Mouse (Mus musculus) forebrain, embryonic 10.5 days (tissue): ENCODE data around the gene Dnttip1. TPM values are rescaled to one million over a fixed set of nuclear protein-coding genes. Genes with fewer than 3 reads are reported as not detected.
"Not testable (repeated sequence)": the region's sequence is repeated elsewhere in the genome, so short reads cannot be mapped to it uniquely, and the experiment has no call there.

Source experiments
- DNase-seq: peaks from one replicate; pipeline ENCODE4 v3.0.0-alpha.2; 2017; ENCODE audit warnings: low spot score; ENCODE audit errors: extremely low spot score
- H3K27ac ChIP-seq: fragments of 300-500 bp; sonication (generic); 2 replicates; pipeline ENCODE4 v1.5.1; 2016; ENCODE audit warnings: mild to moderate bottlenecking
- H3K27me3 ChIP-seq: fragments of 300-500 bp; sonication (generic); 2 replicates; pipeline ENCODE4 v1.6.1; 2016; ENCODE audit warnings: mild to moderate bottlenecking; ENCODE audit not compliant: poor library complexity, severe bottlenecking
- H3K36me3 ChIP-seq: fragments of 300-500 bp; sonication (generic); replicated peaks from 2 replicates; pipeline ENCODE4 v1.6.1; 2016; ENCODE audit warnings: mild to moderate bottlenecking, moderate library complexity
- H3K4me1 ChIP-seq: fragments of 300-500 bp; sonication (generic); 2 replicates; pipeline ENCODE4 v1.6.1; 2016
- H3K4me3 ChIP-seq: fragments of 300-500 bp; sonication (generic); 2 replicates; pipeline ENCODE4 v1.5.1; 2016; ENCODE audit warnings: mild to moderate bottlenecking, moderate library complexity
- H3K9me3 ChIP-seq: fragments of 300-500 bp; sonication (generic); 2 replicates; pipeline ENCODE4 v1.6.1; 2016; ENCODE audit warnings: mild to moderate bottlenecking, moderate library complexity
- WGBS: fragments of 180-500 bp; shearing (Covaris S2); methylation state at CpG from one replicate; pipeline ENCODE4 v1.1.7; 2016; 5-methylcytosine and 5-hydroxymethylcytosine counted together
- polyA plus RNA-seq: library from polyadenylated mRNA; unstranded; fragments of >200 nt; fragmentation: Nextera tagmentation; extraction: Ambion mirVana; gene quantifications from 2 replicates; pipeline ENCODE4 v1.2.1, GENCODE M21; 2016

The Dnttip1 gene
- 80.6 and 81.1 TPM in 2 replicates for polyA plus RNA-seq

DNA sequence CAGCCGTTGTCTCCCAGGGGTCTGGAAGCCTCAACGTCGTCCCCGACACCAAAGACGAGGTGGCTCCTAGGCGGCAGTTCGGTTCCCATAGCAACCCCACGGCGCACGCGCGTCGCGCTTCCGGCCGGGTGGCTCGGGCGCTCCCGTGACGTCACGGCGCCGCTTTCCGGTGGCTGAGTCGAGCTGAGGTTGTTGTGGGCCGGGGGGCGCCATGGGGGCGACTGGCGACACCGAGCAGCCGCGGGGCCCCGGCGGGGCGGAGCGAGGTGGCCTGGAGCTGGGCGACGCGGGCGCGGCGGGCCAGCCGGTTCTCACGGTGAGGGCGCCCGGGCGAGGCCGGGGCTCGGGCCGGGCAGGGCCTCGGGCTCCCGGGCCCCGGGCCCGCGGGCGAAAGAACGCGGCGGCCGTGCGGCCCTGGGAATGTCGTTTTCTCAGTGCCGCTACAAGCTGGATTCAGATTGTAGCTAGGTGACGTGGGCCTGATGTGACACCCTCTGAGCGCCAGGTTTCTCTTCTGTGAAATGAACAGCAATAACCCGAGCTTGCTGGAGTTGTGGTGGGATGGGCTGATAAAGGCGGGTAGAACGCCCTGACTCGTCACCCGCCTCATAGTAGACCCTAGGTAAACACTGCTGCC, at the start of gene Dnttip1, which contains the start of gene Wfdc3:
Gene Dnttip1 (plus strand): TSS at position 141 of the 637 bp plus-strand sequence.
Gene Wfdc3 (minus strand): TSS at position 89 of the 637 bp plus-strand sequence.
- Histone ChIP-seq H3K27ac (peak within 1 kb of the TSS; percentile 95), H3K36me3 (peaks cover 38% of the 10 kb centered on the region), H3K9me3 (no peaks in the 10 kb centered on the region), H3K27me3 (no peaks in the 10 kb centered on the region), H3K4me3 (peak within 1 kb of the TSS; percentile 93), H3K4me1 (peaks cover 25% of the 10 kb centered on the region)
- peak; percentile 95 for DNase-seq
- WGBS, result under 1% methylated on average over 70 of the region's 70 CpGs

DNA sequence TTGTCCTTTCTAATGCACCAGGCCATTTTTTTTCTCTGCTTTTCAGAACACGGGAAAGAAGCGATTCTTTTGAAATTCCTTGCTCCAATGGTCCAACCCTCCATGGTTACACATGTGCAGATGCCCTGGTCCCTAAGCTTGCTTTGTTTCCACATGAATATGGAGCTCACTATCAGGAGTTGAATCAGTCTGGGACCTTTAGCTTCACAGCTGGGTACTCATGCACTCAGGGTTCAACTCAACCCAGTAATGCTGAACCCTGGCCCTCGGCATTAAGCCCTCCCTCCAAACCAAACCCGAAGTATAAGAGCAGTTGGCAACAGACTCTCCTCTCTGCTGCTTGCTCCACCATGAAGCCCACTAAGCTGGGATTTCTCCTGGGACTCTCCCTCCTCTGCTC, 47.6 kb upstream of the Dnttip1 start, which contains the start of gene Spint4:
Gene Spint4 (plus strand): TSS at position 301 of the 400 bp plus-strand sequence.
- no peak within 1 kb of the TSS for H3K4me3 ChIP-seq
- 89% methylated on average over 4 of the region's 4 CpGs for WGBS
- no peak for DNase-seq
- H3K4me1 ChIP-seq, result no peaks in the 10 kb centered on the region
- no peaks in the 10 kb centered on the region for H3K27me3 ChIP-seq
- no peak within 1 kb of the TSS for H3K27ac ChIP-seq
- H3K9me3 ChIP-seq, result no peaks in the 10 kb centered on the region
- H3K36me3 ChIP-seq, result no peaks in the 10 kb centered on the region

DNA sequence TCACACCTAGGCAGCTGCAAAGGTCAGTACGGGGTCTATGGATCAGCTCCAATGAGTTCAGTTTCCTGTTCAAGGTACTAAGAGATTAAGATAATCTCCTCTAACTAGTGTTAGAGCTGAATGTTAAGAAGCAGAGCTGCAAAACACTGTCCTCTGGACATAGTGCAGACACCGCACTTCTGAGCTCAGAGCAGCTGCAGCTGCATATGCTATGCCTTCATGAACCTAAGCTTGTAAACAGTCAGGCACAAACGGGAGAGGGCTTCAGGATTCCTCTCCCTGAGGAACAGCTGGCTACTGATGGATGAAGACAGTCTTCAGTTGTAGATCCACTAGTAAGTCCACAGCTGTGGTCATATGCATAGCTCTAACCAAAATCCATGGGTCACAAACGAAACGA, 44.8 kb upstream of the Dnttip1 start:
- Histone ChIP-seq H3K36me3 (no peaks in the 10 kb centered on the region), H3K27ac (no peak overlapping the region), H3K9me3 (no peaks in the 10 kb centered on the region), H3K4me1 (no peaks in the 10 kb centered on the region), H3K27me3 (no peaks in the 10 kb centered on the region), H3K4me3 (no peak overlapping the region)
- WGBS, result 83% methylated on average over 5 of the region's 5 CpGs
- no peak for DNase-seq

DNA sequence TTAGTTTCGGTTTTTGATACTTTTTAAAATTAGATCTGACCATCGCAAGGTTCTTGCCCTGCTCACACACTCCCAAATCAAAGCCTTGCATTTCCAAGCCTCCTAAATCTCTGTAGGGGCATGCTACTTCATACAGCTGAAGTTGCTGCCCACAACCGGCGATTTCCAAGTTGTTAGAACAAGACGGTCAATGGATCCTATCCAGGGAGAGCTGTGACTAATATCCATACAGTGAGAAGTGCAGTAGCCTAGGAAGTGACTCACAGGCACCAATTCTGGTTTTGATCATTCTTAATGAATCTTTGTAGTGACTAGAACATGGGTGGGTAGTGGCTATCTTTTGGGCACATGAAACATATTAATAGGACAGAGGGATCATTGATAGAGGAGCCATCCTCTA, 44.0 kb upstream of the Dnttip1 start:
- WGBS, result 93% methylated on average over 5 of the region's 5 CpGs
- no peaks in the 10 kb centered on the region for H3K4me1 ChIP-seq
- no peak for DNase-seq
- no peaks in the 10 kb centered on the region for H3K36me3 ChIP-seq
- H3K9me3 ChIP-seq, result no peaks in the 10 kb centered on the region
- H3K4me3 ChIP-seq, result no peak overlapping the region
- H3K27me3 ChIP-seq, result no peaks in the 10 kb centered on the region
- H3K27ac ChIP-seq, result no peak overlapping the region

DNA sequence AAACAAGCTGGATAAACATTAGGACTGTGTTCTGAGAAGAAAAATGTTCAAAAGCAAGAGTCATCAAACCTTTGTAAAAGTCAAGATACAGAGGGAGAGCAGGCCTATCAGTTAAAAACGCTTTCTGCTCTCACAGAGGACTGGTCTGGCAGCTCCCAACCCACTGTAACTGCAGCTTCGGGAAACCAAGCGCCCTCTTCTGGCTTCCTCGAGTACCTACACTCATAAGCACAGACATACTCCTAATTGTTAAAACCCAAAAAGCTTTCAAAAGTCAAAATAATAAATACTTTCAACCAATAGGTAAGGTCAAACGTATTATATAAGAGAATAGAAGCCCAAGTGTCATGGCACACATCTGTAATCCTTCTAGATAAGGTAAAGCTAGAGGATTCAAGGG, 41.5 kb upstream of the Dnttip1 start:
- Histone ChIP-seq H3K9me3 (no peaks in the 10 kb centered on the region), H3K4me1 (no peaks in the 10 kb centered on the region), H3K4me3 (no peak overlapping the region), H3K27ac (no peak overlapping the region), H3K27me3 (no peaks in the 10 kb centered on the region), H3K36me3 (no peaks in the 10 kb centered on the region)
- no peak for DNase-seq
- WGBS, result 76% methylated on average over 5 of the region's 5 CpGs

DNA sequence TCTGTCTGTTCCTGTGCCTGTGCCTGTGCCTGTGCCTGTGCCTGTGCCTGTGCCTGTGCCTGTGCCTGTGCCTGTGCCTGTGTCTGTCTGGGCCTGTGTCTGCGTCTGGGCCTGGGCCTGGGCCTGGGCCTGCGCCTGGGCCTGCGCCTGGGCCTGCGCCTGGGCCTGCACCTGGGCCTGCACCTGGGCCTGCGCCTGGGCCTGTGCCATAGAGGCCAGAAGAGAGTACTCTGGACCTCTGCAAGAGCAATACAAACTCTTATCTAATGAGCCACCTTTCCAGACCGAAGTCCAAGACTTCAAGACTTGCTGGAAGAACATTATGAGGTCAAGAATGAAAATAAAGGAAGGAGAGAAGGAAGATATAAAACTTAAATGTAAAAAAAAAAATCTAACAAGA, 40.5 kb upstream of the Dnttip1 start:
- no peak for DNase-seq
- Histone ChIP-seq H3K27me3 (no peaks in the 10 kb centered on the region), H3K9me3 (no peaks in the 10 kb centered on the region), H3K27ac (no peak overlapping the region), H3K36me3 (no peaks in the 10 kb centered on the region), H3K4me3 (no peak overlapping the region), H3K4me1 (no peaks in the 10 kb centered on the region)
- WGBS, result 91% methylated on average over 6 of the region's 6 CpGs

DNA sequence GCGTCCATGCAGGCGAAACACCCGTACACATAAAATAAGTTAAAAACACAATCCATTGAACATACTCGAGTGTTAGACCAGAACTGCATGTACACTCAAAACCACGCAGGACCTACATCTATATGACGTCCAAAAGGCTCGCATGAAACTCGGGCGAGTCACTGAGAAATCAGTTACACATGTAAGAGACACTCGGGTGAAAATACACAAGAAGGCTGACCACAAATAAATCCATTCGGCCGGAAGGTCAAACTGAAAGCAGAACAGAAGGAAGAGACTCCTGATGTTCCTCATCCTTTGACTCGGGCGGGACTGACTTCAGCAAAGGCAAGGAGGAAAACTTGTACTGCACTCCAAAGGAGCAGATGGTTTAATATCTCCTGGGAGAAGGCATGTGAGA, 39.8 kb upstream of the Dnttip1 start:
- no peak overlapping the region for H3K27ac ChIP-seq
- no peaks in the 10 kb centered on the region for H3K36me3 ChIP-seq
- no peaks in the 10 kb centered on the region for H3K4me1 ChIP-seq
- 92% methylated on average over 14 of the region's 14 CpGs for WGBS
- no peak overlapping the region for H3K4me3 ChIP-seq
- DNase-seq, result no peak
- H3K27me3 ChIP-seq, result no peaks in the 10 kb centered on the region
- no peaks in the 10 kb centered on the region for H3K9me3 ChIP-seq

DNA sequence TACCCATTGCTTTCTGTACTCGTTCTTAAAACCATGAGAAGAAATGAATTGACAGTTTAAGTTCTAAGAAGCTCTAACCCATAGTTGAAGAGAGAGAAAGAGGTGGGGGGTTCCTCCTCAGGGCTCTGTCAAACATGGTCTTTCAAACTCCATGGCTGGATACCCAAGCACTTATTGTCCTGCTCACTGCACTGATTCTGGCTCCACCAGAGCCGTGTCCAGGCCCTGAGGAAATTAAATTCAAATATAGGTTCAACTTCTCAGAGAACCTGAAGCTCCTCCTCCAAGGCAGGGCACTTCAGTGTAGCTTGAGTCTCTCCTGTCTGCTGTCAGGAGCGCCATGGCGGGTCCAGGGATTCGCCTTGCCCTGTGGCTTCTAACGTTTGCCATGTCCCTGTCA, 30.8 kb upstream of the Dnttip1 start, which contains the start of gene Spint5:
Gene Spint5 (plus strand): TSS at position 301 of the 400 bp plus-strand sequence.
- Histone ChIP-seq H3K36me3 (no peaks in the 10 kb centered on the region), H3K4me1 (no peaks in the 10 kb centered on the region), H3K27me3 (no peaks in the 10 kb centered on the region), H3K4me3 (no peak within 1 kb of the TSS), H3K9me3 (no peaks in the 10 kb centered on the region), H3K27ac (no peak within 1 kb of the TSS)
- no peak for DNase-seq
- 77% methylated on average over 6 of the region's 6 CpGs for WGBS

DNA sequence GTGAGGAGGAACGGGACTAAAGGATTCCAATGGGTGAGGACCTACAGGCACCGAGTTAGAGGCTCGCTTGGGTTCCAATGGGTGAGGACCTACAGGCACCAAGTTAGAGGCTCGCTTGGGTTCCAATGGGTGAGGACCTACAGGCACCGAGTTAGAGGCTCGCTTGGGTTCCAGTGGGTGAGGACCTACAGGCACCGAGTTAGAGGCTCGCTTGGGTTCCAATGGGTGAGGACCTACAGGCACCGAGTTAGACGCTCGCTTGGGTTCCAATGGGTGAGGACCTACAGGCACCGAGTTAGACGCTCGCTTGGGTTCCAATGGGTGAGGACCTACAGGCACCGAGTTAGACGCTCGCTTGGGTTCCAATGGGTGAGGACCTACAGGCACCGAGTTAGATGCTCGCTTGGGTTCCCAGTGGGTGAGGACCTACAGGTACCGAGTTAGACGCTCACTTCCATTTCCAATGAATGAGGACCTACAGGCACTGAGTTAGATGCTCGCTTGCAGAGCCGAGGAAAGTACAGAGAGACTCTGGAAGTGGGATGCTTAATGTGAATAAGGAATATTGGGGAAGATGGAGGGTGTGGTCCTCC, 29.5 kb upstream of the Dnttip1 start:
- H3K27ac ChIP-seq, H3K27me3 ChIP-seq, H3K36me3 ChIP-seq, H3K4me1 ChIP-seq, H3K4me3 ChIP-seq, DNase-seq, H3K9me3 ChIP-seq: not testable (repeated sequence)
- WGBS, result 92% methylated on average over 23 of the region's 23 CpGs

DNA sequence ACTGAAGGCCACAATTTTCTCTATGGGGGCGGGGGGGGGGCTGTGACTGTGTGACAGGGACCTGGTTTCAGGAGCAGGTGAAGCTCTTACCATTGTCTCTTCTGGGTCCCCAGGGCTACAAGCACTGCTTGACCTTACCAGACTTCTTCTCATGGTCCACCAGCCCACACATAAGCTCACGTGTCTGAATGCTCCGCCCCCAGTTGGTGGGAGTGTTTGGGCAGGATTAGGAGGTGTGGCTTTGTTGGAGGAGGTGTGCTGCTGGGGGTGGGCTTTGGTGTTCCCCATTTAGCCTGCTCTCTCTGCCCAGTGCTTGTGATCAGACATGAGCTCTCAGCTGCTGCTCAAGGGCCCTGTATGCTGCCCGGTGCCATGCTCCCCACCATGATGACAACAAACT, 22.5 kb upstream of the Dnttip1 start:
- Histone ChIP-seq H3K27ac (no peak overlapping the region), H3K4me1 (no peaks in the 10 kb centered on the region), H3K27me3 (no peaks in the 10 kb centered on the region), H3K9me3 (no peaks in the 10 kb centered on the region), H3K36me3 (no peaks in the 10 kb centered on the region), H3K4me3 (no peak overlapping the region)
- WGBS, result 70% methylated on average over 4 of the region's 4 CpGs
- DNase-seq, result no peak

DNA sequence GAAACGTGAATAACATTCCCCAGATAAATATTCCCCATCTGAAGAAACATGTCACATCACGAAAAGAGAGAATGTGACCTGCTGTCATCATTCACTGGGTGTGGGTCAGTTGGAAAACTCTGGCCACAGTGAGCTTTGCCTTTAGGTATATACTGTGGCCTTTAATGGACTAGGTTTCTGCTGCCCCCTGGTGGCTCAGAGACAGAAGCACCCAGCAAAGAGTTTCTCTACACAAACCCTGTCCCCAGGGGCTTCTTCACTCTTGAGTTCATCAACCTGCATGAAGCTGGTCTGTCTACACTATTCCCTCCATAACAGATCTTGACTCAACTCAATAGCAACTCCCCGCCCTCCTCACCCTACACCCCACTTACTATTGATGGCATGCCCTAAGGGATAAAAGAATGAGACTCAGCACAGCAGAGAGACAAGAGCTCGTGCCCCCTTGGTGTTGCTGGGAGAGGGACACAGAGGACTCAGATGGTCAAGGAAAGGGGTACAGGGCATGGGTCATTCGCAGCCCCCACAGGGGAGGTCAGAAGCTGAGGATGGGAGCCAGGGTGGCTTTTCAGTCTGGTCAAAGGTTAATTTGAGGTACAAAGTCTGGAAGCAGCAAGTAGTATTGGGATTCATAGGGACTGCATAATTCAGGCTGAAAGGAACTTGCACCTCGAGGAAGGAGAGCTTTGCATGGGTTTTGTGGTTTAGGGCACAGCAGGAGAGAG, 19.7 kb upstream of the Dnttip1 start:
- H3K36me3 ChIP-seq, result no peaks in the 10 kb centered on the region
- DNase-seq, result peak; percentile 56
- H3K4me3 ChIP-seq, result no peak overlapping the region
- H3K27me3 ChIP-seq, result no peaks in the 10 kb centered on the region
- WGBS, result 27% methylated on average over 6 of the region's 6 CpGs
- no peaks in the 10 kb centered on the region for H3K9me3 ChIP-seq
- H3K27ac ChIP-seq, result no peak overlapping the region
- H3K4me1 ChIP-seq, result no peaks in the 10 kb centered on the region

DNA sequence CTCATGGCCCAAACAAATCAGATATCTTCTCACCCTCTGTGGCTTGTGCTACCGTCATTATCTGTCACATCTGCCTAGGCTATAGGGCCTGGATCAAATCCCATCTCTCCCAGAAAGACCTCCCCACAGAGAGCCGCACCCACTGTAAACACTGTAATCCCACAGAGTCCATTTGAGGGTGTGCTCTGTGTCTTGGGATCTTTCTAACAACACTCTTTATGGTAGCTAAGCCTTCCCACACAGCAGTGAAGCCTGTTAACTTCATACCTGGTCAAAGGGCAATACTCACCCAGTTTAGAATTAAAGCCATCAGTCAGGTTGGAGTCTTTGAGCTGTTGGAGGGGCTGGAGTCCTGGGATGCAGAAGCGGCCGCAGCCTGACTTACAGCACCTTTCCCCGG, 14.1 kb upstream of the Dnttip1 start:
- H3K9me3 ChIP-seq, result no peaks in the 10 kb centered on the region
- H3K36me3 ChIP-seq, result no peaks in the 10 kb centered on the region
- H3K4me1 ChIP-seq, result 0 out of 2 replicates have a peak, but pooled peaks cover 3% of the 10 kb centered on the region
- no peak for DNase-seq
- WGBS, result 82% methylated on average over 5 of the region's 5 CpGs
- H3K27me3 ChIP-seq, result no peaks in the 10 kb centered on the region; the same call in 1 of the 2 replicates
- no peak overlapping the region for H3K27ac ChIP-seq
- no peak overlapping the region for H3K4me3 ChIP-seq

DNA sequence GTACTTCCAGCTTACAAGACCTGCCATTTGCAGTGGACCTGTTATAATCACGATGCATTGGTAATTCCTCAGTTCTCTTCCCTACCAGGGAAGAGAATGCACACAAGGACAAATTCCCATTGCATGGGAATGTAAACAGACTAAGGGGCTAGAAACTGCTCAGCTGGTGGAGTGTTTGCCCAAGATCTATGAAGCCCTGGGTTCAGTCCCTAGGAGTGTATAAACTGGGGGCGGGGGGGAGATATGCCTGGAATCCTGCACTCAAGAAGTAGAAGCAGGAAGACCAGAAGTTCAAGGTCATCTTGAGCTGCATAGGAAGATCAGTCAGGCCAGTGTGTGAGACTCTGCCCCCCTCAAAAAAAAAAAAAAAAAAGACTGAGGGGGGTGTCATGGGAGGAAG, 12.5 kb upstream of the Dnttip1 start:
- H3K27ac ChIP-seq, result no peak overlapping the region
- H3K36me3 ChIP-seq, result no peaks in the 10 kb centered on the region
- WGBS, result 89% methylated on average over 2 of the region's 2 CpGs
- no peak for DNase-seq
- H3K9me3 ChIP-seq, result no peaks in the 10 kb centered on the region
- 0 out of 2 replicates have a peak, but pooled peaks cover 3% of the 10 kb centered on the region for H3K4me1 ChIP-seq
- H3K27me3 ChIP-seq, result no peaks in the 10 kb centered on the region; the same call in 1 of the 2 replicates
- no peak overlapping the region for H3K4me3 ChIP-seq
